Mouse (Mus musculus): ENCODE measurements around the gene Megf9. TPM values are rescaled to one million over a fixed set of nuclear protein-coding genes. Genes with fewer than 3 reads are reported as not detected.

Gene Megf9
- polyA plus RNA-seq (2015; fragmentation: Nextera tagmentation; extraction: Ambion mirVana): 3.4 and 3.5 TPM in 2 replicates

DNA sequence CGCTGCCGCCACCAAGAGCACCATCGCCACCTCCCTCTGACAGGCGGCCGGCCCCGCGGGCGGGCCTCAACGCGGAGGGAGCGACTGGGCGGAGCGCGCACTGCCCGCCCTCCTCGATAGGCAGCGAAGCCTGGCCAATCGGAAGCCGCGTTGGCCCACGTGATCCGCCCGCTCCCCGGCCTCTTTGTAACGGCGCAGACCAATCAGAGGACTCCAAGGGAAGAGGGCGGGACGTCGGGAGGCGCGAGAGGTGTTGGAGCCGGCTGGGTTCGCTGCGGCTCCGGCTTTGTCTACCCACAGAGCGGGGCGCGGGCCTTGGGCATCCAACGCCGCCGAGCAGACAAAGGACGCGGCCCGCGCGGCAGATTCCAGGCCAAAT lies at the start of gene Megf9:
TSS of gene Megf9 (minus strand) at position 105 of the 379 bp plus-strand sequence.
- Histone ChIP-seq H3K36me3 (ENCODE audit: control insufficient read depth, insufficient read depth, low read length) (no peaks in the 10 kb centered on the region), H3K4me1 (ENCODE audit: control insufficient read depth, insufficient read depth, low read length) (peaks cover 14% of the 10 kb centered on the region), H3K4me2 (ENCODE audit: low read depth, low read length) (peak within 1 kb of the TSS; percentile 95), H3K27me3 (replicated peaks; ENCODE audit: control insufficient read depth, insufficient read depth, low read length) (no peaks in the 10 kb centered on the region), H3K27ac (ENCODE audit: low read length) (peak within 1 kb of the TSS; percentile 91), H3K9me3 (ENCODE audit: control insufficient read depth, low read length) (no peaks in the 10 kb centered on the region), H3K9ac (ENCODE audit: low read depth, low read length) (peak within 1 kb of the TSS; percentile 92), H3K4me3 (ENCODE audit: low read length) (peak within 1 kb of the TSS; percentile 85)
- peak; percentile 99 for ATAC-seq
- WGBS: under 1% methylated on average over 46 of the region's 46 CpGs

DNA sequence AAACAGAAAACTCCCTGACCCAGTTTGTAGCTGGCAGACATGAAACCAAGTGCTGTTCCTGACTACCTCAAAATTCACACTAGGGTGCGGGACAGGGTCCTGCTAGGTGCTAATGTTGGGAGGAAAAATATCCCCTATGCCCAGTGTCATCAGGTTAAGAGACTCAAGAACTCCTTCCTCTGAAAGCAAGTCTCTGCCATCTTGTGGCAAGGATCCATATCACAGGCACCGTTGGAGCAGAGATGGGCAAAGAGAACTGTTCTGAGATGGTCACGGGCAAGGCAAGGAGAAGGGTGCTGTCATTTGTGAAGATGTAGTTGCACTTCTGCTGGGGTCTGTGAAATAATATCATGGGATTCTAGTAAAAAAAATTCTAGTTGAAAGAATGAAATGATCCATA lies 44.9 kb upstream of the Megf9 start:
- WGBS: 45% methylated on average over 3 of the region's 3 CpGs
- no peaks in the 10 kb centered on the region for H3K9me3 ChIP-seq (ENCODE audit: control insufficient read depth, low read length)
- no peaks in the 10 kb centered on the region for H3K4me1 ChIP-seq (ENCODE audit: control insufficient read depth, insufficient read depth, low read length)
- H3K4me2 ChIP-seq (ENCODE audit: low read depth, low read length): no peak overlapping the region
- no peak for ATAC-seq
- no peak overlapping the region for H3K27ac ChIP-seq (ENCODE audit: low read length)
- no peak overlapping the region for H3K4me3 ChIP-seq (ENCODE audit: low read length)
- no peaks in the 10 kb centered on the region for H3K27me3 ChIP-seq (replicated peaks; ENCODE audit: control insufficient read depth, insufficient read depth, low read length)
- H3K9ac ChIP-seq (ENCODE audit: low read depth, low read length): no peak overlapping the region
- H3K36me3 ChIP-seq (ENCODE audit: control insufficient read depth, insufficient read depth, low read length): no peaks in the 10 kb centered on the region

DNA sequence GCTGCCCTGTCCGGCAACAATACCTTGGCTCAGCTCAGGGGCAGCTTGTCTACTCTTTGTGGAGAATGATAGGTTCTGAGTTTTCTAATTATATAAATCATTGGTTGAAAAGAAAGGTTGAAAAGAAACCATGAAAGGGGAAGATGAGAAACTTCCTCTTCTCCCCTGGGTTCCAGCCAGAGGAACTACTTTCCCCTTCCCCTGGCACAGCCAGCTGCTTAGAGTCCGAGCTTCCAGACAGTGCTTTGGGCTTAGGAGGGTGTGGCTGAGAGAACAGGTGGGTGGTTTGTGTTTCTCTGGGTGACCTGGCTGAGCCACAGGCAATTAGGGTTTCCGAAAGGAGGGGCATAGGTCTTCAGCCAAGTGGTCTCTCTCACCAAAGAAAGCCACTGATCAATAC lies 43.5 kb upstream of the Megf9 start:
- no peaks in the 10 kb centered on the region for H3K4me1 ChIP-seq (ENCODE audit: control insufficient read depth, insufficient read depth, low read length)

DNA sequence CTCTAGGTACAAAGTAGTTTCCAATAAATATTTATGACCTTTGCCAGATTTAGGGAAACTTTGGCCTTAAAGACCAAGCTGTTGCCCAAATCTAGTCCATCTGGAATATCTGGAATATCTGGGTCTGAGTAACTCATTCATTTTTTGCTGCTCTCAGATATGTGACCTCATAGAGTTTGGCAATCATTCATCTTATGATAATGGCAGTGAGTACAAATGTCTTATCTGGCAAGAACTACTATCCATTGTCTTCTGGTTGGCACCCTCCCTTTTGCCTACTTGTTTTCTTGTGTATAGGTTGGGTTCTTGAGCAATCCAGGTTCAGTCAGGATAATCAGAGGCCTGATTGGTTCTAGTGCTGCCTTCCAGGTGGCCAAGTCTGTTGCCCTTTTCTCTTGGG lies 41.3 kb upstream of the Megf9 start:
- Histone ChIP-seq H3K27me3 (replicated peaks; ENCODE audit: control insufficient read depth, insufficient read depth, low read length) (no peaks in the 10 kb centered on the region), H3K4me2 (ENCODE audit: low read depth, low read length) (no peak overlapping the region), H3K4me3 (ENCODE audit: low read length) (no peak overlapping the region), H3K36me3 (ENCODE audit: control insufficient read depth, insufficient read depth, low read length) (no peaks in the 10 kb centered on the region), H3K9me3 (ENCODE audit: control insufficient read depth, low read length) (no peaks in the 10 kb centered on the region), H3K4me1 (ENCODE audit: control insufficient read depth, insufficient read depth, low read length) (no peaks in the 10 kb centered on the region), H3K27ac (ENCODE audit: low read length) (no peak overlapping the region), H3K9ac (ENCODE audit: low read depth, low read length) (no peak overlapping the region)
- ATAC-seq: no peak

More for the DNA sequence above, 43.5 kb upstream of the Megf9 start:
- no peak for ATAC-seq
- H3K36me3 ChIP-seq (ENCODE audit: control insufficient read depth, insufficient read depth, low read length): no peaks in the 10 kb centered on the region
- H3K27ac ChIP-seq (ENCODE audit: low read length): no peak overlapping the region
- H3K4me3 ChIP-seq (ENCODE audit: low read length): no peak overlapping the region
- WGBS: 66% methylated on average over 3 of the region's 3 CpGs
- no peaks in the 10 kb centered on the region for H3K27me3 ChIP-seq (replicated peaks; ENCODE audit: control insufficient read depth, insufficient read depth, low read length)
- no peak overlapping the region for H3K4me2 ChIP-seq (ENCODE audit: low read depth, low read length)
- no peak overlapping the region for H3K9ac ChIP-seq (ENCODE audit: low read depth, low read length)
- H3K9me3 ChIP-seq (ENCODE audit: control insufficient read depth, low read length): no peaks in the 10 kb centered on the region

DNA sequence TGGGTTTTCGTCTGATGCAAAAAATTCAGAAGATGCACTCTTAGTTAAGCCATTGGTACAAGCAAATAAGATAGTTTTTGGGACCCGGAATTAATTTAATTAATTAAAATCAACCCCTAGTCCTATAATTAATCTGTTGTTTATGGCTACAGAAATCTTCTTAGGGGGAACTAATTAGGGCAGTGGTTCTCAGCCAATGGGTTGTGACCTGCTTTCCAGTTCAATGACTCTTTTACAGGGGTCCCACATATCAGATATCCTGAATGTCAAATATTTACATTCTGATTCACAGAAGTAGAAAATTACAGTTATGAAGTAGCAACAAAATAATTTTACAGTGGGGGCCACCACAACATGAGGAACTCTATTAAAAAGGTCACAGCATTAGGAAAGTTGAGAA lies 39.1 kb upstream of the Megf9 start:
- Histone ChIP-seq H3K4me1 (ENCODE audit: control insufficient read depth, insufficient read depth, low read length) (no peaks in the 10 kb centered on the region), H3K4me2 (ENCODE audit: low read depth, low read length) (no peak overlapping the region), H3K27ac (ENCODE audit: low read length) (no peak overlapping the region), H3K27me3 (replicated peaks; ENCODE audit: control insufficient read depth, insufficient read depth, low read length) (no peaks in the 10 kb centered on the region), H3K9ac (ENCODE audit: low read depth, low read length) (no peak overlapping the region), H3K4me3 (ENCODE audit: low read length) (no peak overlapping the region), H3K36me3 (ENCODE audit: control insufficient read depth, insufficient read depth, low read length) (no peaks in the 10 kb centered on the region), H3K9me3 (ENCODE audit: control insufficient read depth, low read length) (no peaks in the 10 kb centered on the region)
- 86% methylated on average over 2 of the region's 2 CpGs for WGBS
- no peak for ATAC-seq

DNA sequence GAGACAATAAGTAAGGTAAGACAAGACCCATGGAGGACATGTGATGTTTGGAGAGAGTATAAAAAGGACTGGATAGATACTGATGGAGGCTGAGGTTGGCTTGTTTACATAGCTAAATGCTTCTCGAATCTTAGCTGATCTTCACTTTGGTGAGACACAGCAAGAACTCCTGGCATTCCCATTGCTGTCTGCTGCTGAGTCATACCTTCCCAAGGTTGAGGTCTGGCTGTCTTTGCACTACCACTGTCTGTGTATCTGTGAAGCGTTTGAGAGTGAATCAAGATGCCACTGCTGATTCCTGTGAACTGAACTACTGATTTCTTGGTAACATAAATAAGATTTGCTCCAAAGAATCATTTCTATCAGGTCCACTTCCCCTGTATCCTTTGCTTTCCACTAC lies 19.1 kb upstream of the Megf9 start:
- no peak overlapping the region for H3K4me3 ChIP-seq (ENCODE audit: low read length)
- H3K9me3 ChIP-seq (ENCODE audit: control insufficient read depth, low read length): no peaks in the 10 kb centered on the region
- no peak for ATAC-seq
- no peak overlapping the region for H3K4me2 ChIP-seq (ENCODE audit: low read depth, low read length)
- H3K27me3 ChIP-seq (replicated peaks; ENCODE audit: control insufficient read depth, insufficient read depth, low read length): no peaks in the 10 kb centered on the region
- no peak overlapping the region for H3K9ac ChIP-seq (ENCODE audit: low read depth, low read length)
- H3K4me1 ChIP-seq (ENCODE audit: control insufficient read depth, insufficient read depth, low read length): no peaks in the 10 kb centered on the region
- 54% methylated on average over 2 of the region's 2 CpGs for WGBS
- no peak overlapping the region for H3K27ac ChIP-seq (ENCODE audit: low read length)
- no peaks in the 10 kb centered on the region for H3K36me3 ChIP-seq (ENCODE audit: control insufficient read depth, insufficient read depth, low read length)

DNA sequence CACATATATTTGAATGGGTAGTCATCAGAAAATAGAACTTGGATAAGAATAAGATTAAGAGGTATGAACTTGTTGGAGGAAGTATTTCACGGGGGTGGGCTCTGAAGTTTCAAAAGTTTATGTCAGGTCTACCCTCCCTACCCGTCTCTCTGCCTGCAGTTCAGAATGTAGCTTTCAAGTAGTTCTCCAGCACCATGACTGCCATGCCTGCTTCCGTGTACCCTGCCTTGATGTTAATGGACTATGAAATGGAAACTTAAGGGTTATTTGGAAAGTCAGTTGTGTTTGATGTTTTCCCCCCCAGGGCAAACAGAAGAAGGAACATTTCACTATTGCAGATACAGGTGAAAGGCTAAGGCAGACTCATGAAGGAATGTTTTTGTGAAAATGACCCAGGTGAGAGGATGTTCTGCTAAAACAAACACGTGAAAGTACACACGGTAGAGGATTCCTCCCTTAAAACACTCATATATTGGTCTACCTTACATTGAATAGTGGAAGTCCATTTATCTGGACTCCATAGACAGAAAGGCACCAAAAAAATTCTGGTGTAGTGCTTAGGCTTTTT lies 18.5 kb upstream of the Megf9 start:
- WGBS: 76% methylated on average over 5 of the region's 5 CpGs
- no peak overlapping the region for H3K4me2 ChIP-seq (ENCODE audit: low read depth, low read length)
- H3K4me1 ChIP-seq (ENCODE audit: control insufficient read depth, insufficient read depth, low read length): no peaks in the 10 kb centered on the region
- ATAC-seq: no peak
- no peak overlapping the region for H3K4me3 ChIP-seq (ENCODE audit: low read length)
- no peaks in the 10 kb centered on the region for H3K27me3 ChIP-seq (replicated peaks; ENCODE audit: control insufficient read depth, insufficient read depth, low read length)
- no peaks in the 10 kb centered on the region for H3K36me3 ChIP-seq (ENCODE audit: control insufficient read depth, insufficient read depth, low read length)
- no peak overlapping the region for H3K27ac ChIP-seq (ENCODE audit: low read length)
- H3K9me3 ChIP-seq (ENCODE audit: control insufficient read depth, low read length): no peaks in the 10 kb centered on the region
- H3K9ac ChIP-seq (ENCODE audit: low read depth, low read length): no peak overlapping the region

DNA sequence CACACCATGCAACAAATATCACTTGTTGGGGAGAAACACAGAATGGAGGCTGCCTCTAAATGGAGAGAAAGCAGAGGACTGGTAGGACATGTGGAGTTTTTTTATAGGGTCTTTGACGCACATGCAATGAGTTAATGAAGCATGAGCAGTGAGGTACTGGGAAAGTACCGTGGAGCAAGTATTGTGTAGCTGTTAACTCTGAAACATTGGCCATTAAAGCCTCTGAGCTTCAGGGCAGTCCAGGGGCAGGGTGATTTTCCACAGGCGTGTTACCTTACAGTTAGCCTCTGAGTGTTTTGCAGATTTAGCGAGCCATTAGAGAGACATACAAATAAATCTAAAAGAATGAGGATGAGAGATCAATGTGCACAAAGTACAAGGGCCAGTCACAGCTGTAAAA lies 17.3 kb upstream of the Megf9 start:
- Histone ChIP-seq H3K27me3 (replicated peaks; ENCODE audit: control insufficient read depth, insufficient read depth, low read length) (no peaks in the 10 kb centered on the region), H3K9ac (ENCODE audit: low read depth, low read length) (no peak overlapping the region), H3K36me3 (ENCODE audit: control insufficient read depth, insufficient read depth, low read length) (no peaks in the 10 kb centered on the region), H3K4me1 (ENCODE audit: control insufficient read depth, insufficient read depth, low read length) (no peaks in the 10 kb centered on the region), H3K4me3 (ENCODE audit: low read length) (no peak overlapping the region), H3K27ac (ENCODE audit: low read length) (no peak overlapping the region), H3K4me2 (ENCODE audit: low read depth, low read length) (no peak overlapping the region), H3K9me3 (ENCODE audit: control insufficient read depth, low read length) (no peaks in the 10 kb centered on the region)
- 71% methylated on average over 4 of the region's 4 CpGs for WGBS
- no peak for ATAC-seq

DNA sequence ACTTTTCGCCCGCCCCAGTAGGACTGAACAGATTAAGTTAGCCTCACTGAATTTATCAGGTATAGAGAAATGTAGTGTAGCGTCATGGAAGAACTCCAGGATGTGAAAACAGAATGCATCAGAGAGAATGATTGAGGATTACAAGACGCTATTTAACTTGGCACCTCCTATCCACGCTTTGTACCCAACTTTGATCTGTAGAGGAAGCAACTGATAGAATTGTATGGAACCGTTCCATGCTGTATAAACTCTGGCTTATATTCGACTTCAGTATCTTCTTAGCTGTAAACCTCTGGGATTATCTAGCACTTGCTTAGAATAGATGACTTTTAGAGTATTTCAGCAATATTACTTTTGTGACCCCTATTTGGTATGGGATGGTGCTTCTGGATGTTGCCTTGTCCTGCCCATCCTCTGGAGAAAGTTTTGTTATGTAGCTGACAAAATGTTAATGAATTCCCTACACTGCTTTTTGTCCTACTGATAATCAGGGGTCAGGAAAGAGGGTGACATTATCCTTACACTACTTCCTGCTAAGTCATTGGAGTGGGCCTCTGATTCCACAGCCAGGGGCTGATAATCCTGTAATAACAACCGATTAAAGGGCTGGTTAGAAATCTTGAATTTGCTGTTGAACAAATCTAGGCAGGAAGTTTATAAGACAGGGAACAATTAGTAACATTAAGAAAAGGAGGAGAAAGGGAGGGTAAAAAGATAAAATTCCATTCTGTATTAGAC lies 12.8 kb upstream of the Megf9 start:
- H3K36me3 ChIP-seq (ENCODE audit: control insufficient read depth, insufficient read depth, low read length): no peaks in the 10 kb centered on the region
- H3K27ac ChIP-seq (ENCODE audit: low read length): no peak overlapping the region
- ATAC-seq: no peak
- no peak overlapping the region for H3K9ac ChIP-seq (ENCODE audit: low read depth, low read length)
- 87% methylated on average over 8 of the region's 8 CpGs for WGBS
- no peaks in the 10 kb centered on the region for H3K4me1 ChIP-seq (ENCODE audit: control insufficient read depth, insufficient read depth, low read length)
- H3K27me3 ChIP-seq (replicated peaks; ENCODE audit: control insufficient read depth, insufficient read depth, low read length): no peaks in the 10 kb centered on the region
- no peak overlapping the region for H3K4me3 ChIP-seq (ENCODE audit: low read length)
- H3K4me2 ChIP-seq (ENCODE audit: low read depth, low read length): no peak overlapping the region
- H3K9me3 ChIP-seq (ENCODE audit: control insufficient read depth, low read length): no peaks in the 10 kb centered on the region
